ENCODE assay signal across 8 mouse cellular contexts in the genomic region with DNA sequence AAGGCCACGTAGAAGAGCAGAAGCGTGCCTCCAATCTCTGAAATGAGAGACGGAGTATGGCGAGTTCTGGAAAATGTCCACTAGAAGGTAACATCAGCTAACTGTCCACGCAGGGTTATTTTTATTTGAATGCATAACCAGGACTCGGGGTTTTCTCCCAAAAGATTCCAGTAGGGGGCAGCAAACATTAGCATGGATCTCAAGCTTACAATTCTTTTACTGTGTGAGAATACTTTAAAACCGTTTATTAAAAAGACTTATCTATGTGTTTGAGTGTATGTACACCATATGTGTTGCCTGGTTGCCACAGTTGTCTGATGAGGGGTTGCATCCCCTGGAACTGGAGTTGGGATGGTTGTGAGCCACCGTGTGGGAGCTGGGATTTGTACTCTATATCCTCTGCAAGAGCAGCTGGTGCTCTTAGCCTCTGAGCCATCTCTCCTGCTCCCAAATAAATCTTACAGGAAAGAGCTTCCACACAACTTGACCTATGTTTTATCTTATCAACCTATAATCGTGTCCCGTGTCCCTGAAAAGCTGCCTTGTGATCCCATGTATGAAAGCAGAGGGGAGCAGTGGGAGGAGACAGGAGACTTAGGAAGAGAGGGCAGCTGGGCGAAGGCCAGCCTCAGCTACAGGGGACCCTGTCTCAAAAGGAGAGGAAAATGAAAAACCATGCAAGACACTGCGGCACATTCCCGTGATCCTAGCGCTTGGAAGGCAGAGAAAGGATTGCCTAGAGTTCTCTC. TPM values are rescaled to one million over a fixed set of nuclear protein-coding genes. Genes with fewer than 3 reads are reported as not detected.
DNase-seq lines count a peak whose midpoint lies in the region; ATAC-seq lines count a peak whose summit lies in the region.

No protein-coding gene starts in this region.

- peak overlapping the region; percentile 80 for H3K27ac ChIP-seq in heart, embryonic 13.5 days (replicated peaks)
- H3K27ac ChIP-seq in kidney, embryonic 16.5 days (ENCODE audit: low read length) = peak overlapping the region; percentile 8

- peaks cover 56% of the 10 kb centered on the region for H3K4me1 ChIP-seq in heart, embryonic 13.5 days
- H3K4me1 ChIP-seq in kidney, embryonic 16.5 days (ENCODE audit: insufficient read depth, low read length) = peaks cover 16% of the 10 kb centered on the region

- H3K9me3 ChIP-seq in heart, embryonic 13.5 days = no peaks in the 10 kb centered on the region
- H3K9me3 ChIP-seq in kidney, embryonic 16.5 days (ENCODE audit: low read length) = 0 out of 2 replicates have a peak, but pooled peaks cover 3% of the 10 kb centered on the region

- H3K36me3 ChIP-seq in heart, embryonic 13.5 days = no peaks in the 10 kb centered on the region
- no peaks in the 10 kb centered on the region for H3K36me3 ChIP-seq in kidney, embryonic 16.5 days (ENCODE audit: insufficient read depth, low read length)

- 24% methylated on average over 14 of the region's 14 CpGs for WGBS in heart, embryonic 13.5 days
- 38% methylated on average over 14 of the region's 14 CpGs for WGBS in kidney, embryonic 16.5 days

- peak; percentile 58 for ATAC-seq in CD4-positive, CD25-positive, alpha-beta regulatory T cell, adult 4 months
- no peak for ATAC-seq in heart, embryonic 13.5 days (ENCODE audit: extremely low read depth, insufficient number of reproducible peaks, low FRiP score, low TSS enrichment)
- ATAC-seq in kidney, embryonic 16.5 days (ENCODE audit: low FRiP score, low TSS enrichment) = peak; percentile 10; the same call in 1 of the 2 replicates

- H3K4me3 ChIP-seq in heart, embryonic 13.5 days = peak overlapping the region; percentile 40; the same call in 1 of the 2 replicates
- H3K4me3 ChIP-seq in kidney, embryonic 16.5 days (ENCODE audit: low read length) = no peak overlapping the region

- H3K4me2 ChIP-seq in heart, embryonic 13.5 days = peak overlapping the region; percentile 68
- peak overlapping the region; percentile 63 for H3K4me2 ChIP-seq in kidney, embryonic 16.5 days (replicated peaks; ENCODE audit: low read depth, low read length)

- DNase-seq in adrenal gland, adult (ENCODE audit: inconsistent age in 2 of 2, low spot score in 1 of 2) = peak; percentile 56 to 91
- no peak for DNase-seq in adrenal gland, postnatal 25 days
- peak; percentile 41 to 75 for DNase-seq in cerebellum, postnatal 25 days
- DNase-seq in lung, postnatal 14 days = peak; percentile 73
- peak; percentile 57 to 79 for DNase-seq in spleen, postnatal 4 days (ENCODE audit: low spot score in 2 of 2)

- no peaks in the 10 kb centered on the region; the same call in 1 of the 2 replicates for H3K27me3 ChIP-seq in heart, embryonic 13.5 days (replicated peaks)
- no peaks in the 10 kb centered on the region for H3K27me3 ChIP-seq in kidney, embryonic 16.5 days (ENCODE audit: insufficient read depth, low read length)

- peak overlapping the region; percentile 69 for H3K9ac ChIP-seq in heart, embryonic 13.5 days
- H3K9ac ChIP-seq in kidney, embryonic 16.5 days (replicated peaks; ENCODE audit: low read length) = peak overlapping the region; percentile 59; the same call in 1 of the 2 replicates

RNA-seq across cellular contexts. Expression of gene Tuba1c, which starts 29.0 kb away (rescaled TPM):
- 286 and 303 TPM in 2 replicates for total RNA-seq in adrenal gland, postnatal 25 days (2021)
- polyA plus RNA-seq in CD4-positive, CD25-positive, alpha-beta regulatory T cell, adult 4 months (2017; shearing (Covaris generic)) = 100 to 1,000 TPM in 1 of 2 experiments, 10 to 100 TPM in 1; 74.6 to 131 TPM
- polyA plus RNA-seq in heart, embryonic 13.5 days (2015; fragmentation: Nextera tagmentation; extraction: Ambion mirVana) = 150 and 158 TPM in 2 replicates
- polyA plus RNA-seq in kidney, embryonic 16.5 days (2015; fragmentation: Nextera tagmentation; extraction: Ambion mirVana) = 213 and 219 TPM in 2 replicates

RNA-seq across cellular contexts. Expression of gene Tuba1a, which starts 47.2 kb away (rescaled TPM):
- total RNA-seq in adrenal gland, postnatal 25 days (2021) = 81.5 and 90.9 TPM in 2 replicates
- polyA plus RNA-seq in CD4-positive, CD25-positive, alpha-beta regulatory T cell, adult 4 months (2017; shearing (Covaris generic)) = 100 to 1,000 TPM; 212 to 259 TPM
- polyA plus RNA-seq in heart, embryonic 13.5 days (2015; fragmentation: Nextera tagmentation; extraction: Ambion mirVana) = 1,012 and 1,030 TPM in 2 replicates
- 925 and 946 TPM in 2 replicates for polyA plus RNA-seq in kidney, embryonic 16.5 days (2015; fragmentation: Nextera tagmentation; extraction: Ambion mirVana)

RNA-seq across cellular contexts. Expression of gene Gm49450, which starts 47.4 kb away (rescaled TPM):
- not detected in 2 replicates for total RNA-seq in adrenal gland, postnatal 25 days (2021)
- polyA plus RNA-seq in CD4-positive, CD25-positive, alpha-beta regulatory T cell, adult 4 months (2017; shearing (Covaris generic)) = not detected
- polyA plus RNA-seq in heart, embryonic 13.5 days (2015; fragmentation: Nextera tagmentation; extraction: Ambion mirVana) = not detected in 2 replicates
- polyA plus RNA-seq in kidney, embryonic 16.5 days (2015; fragmentation: Nextera tagmentation; extraction: Ambion mirVana) = not detected in 2 replicates

RNA-seq across cellular contexts. Expression of gene Prph, which starts 54.3 kb away (rescaled TPM):
- 0.52 and 2.2 TPM in 2 replicates for total RNA-seq in adrenal gland, postnatal 25 days (2021)
- not detected for polyA plus RNA-seq in CD4-positive, CD25-positive, alpha-beta regulatory T cell, adult 4 months (2017; shearing (Covaris generic))
- 0.56 and 1.7 TPM in 2 replicates for polyA plus RNA-seq in heart, embryonic 13.5 days (2015; fragmentation: Nextera tagmentation; extraction: Ambion mirVana)
- polyA plus RNA-seq in kidney, embryonic 16.5 days (2015; fragmentation: Nextera tagmentation; extraction: Ambion mirVana) = 3.3 and 5.8 TPM in 2 replicates
